Mouse (Mus musculus): ENCODE results near the gene Cnnm1.

Cnnm1 gene

DNA sequence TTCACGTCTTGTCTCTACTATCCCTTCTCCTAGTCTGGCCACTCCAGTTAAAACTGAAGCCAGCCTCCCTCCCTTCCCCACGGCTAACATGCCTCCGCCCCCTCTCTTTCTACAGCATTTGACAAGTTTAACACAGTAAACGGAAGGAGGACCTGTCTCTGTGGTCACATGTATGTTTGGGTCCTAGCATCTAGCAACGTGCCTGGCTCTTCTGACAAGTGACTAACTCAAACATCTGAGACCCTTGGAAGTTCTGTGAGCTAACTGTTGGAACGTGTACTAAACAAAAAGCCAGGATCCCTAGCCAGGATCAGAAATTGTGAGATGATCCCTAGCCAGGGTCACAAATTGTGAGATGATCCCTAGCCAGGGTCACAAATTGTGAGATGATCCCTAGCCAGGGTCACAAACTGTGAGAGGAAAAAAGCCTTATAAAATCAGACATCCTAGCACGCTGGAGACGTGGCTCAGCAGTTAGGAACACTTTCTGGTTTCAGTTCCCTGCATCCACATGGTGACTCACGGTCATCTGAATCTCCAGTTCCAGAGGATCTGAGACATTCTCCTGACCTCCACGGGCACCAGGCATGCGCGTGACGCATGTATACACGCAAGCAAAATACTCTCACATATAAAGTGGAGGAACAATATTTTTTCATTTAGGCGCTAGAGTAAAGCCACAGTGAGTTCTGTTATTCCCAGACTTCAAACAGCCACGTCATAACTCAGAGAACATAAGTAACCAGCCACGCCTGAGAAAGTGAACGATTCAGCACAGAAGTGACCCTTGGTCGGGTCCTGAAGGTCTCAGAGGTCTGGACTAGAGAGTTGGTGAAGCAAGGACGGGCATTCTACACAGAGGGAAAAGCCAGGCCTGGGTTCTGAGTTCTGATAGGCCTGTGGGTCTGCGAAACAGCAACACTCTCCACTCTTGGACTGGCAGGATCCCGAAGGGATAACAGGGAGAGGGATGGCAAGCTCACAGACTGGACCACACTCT is 71.7 kb downstream of the Cnnm1 start:
- DNase-seq: no peak

DNA sequence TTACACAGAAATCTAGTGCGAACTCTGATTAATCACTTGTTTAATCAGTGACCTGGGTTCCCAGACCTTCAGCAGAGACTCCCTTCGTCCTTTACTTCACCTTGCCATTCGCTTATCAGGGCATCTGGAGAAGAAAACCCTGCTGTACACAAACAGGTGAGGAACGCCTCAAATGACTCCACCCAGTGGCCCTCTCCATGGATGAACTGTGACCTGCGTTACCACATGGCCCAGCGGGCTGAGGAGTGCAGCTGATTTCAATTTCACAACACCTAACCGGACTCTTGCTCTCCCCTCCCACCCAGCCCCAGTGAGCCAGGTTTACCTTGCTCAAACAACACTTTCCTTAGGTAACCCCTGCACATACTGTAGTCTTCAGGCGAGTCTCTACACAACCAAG is 73.6 kb downstream of the Cnnm1 start:
- no peak for DNase-seq

DNA sequence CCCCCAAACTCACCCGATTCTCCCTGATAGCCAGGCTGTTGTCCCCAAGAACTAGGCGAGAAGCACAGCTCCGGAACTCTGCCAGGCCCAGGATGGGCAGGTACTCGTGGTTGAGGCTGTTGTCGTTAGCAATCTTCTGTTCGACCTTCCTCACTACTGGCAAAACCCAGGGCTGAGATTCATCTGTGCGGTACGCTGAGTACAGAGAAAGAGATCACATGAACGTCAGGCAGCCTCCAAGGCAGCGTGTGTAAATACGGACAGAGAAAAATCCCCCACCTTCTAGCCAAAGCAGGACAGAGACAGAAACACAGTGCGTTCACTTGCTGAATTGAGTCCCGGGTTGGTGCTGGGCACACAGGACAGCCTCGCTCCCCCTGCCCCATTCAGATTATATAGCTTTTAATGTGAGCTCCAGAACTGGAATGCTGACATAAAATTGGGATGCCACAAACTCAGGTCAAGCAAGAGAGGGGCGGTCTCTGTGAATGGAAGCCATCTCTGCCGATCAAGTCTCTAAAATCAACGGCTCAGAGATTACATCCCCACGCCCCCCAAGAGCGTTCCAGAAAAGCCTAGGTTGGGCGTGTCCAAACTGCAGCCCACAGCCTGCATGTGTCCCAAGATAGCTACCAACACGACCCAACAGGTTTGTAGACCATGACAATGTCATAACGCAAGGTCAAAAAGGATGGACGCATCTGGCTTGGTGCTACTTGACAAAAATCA is 75.6 kb downstream of the Cnnm1 start:
- DNase-seq: no peak

DNA sequence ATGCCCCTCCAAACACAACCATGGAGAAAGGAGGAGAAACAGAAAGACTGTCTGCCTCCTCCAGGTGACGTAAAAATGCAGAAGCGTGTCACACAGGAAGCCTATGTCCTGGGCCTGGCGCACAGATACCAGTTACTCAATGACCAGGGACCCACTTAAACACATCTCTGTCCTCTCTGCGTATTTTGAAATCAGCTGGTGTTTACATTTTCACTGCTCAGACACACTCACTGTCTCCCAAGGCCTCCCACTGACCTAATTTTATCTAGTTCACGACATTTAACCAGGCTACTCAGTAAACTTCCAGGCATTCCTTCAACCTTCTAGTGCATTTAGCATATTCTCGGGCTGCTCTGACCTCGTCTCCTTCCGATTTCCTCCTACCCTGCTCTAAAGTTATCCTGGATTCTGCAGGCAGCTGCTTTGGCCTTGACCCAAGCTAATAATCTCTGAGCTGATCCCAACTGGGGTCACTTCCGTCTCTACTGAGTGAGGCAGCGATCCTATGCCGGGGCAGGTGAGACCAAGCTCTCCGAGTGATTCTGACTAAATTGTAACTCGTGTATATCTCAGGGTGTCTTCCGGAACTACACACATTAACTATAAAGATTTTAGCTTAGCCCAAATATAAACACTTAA is 76.3 kb downstream of the Cnnm1 start:
- DNase-seq: no peak

DNA sequence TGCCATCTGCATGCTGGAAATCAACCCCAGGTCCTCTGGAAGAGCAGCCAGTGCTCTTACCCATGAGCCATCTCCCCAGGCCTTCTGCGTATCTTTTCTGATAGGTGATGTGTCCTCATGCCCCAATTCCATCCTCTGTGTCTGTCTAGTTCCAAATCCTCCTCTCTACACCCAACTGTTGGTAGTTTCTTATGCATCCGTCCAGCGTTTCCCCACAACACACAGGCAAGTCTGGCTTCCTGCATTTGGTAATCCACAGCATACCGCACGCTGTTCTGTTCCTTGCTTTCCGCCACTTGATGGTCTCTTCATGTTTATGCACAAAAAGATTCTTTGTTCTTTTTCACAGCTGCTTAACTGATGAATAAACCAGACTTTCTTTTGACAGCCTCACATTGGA is 77.1 kb downstream of the Cnnm1 start:
- no peak for DNase-seq

DNA sequence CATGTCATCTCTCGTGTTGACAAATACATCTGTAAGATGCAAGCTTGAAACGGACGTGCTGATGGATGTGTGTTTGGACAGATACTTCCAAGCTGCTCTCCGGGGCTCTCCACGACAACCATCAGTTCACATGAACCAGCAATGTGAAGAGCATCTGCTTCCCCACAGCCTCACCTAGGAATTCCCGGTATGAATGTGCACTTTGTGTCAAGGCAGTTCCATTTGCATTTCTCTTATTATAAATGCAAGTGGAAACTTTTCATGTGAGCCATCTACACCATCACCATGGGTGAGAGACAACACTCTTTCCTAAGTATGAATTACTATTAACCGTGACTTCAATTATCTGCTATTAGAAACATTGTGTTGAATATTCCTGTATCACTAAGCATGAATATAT is 77.6 kb downstream of the Cnnm1 start:
- DNase-seq: no peak

DNA sequence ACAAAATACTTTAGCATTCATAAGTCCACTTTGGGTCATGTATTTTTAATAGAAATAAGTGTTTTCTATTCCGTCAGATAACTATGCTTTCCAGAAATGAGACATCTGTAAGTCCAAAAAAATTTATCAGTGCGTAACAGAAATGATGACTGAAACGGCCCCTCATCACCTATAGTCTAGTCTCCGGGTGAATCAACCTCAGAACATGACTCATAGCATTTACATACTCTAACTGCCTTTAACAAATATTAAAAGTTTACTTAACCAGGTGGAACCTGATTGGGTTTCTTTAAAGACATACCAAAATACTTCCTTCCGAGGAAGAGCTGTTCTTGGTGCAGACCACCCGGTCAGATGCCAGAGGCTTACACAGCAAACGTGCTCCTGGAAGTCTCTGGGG is 78.0 kb downstream of the Cnnm1 start:
- no peak for DNase-seq

DNA sequence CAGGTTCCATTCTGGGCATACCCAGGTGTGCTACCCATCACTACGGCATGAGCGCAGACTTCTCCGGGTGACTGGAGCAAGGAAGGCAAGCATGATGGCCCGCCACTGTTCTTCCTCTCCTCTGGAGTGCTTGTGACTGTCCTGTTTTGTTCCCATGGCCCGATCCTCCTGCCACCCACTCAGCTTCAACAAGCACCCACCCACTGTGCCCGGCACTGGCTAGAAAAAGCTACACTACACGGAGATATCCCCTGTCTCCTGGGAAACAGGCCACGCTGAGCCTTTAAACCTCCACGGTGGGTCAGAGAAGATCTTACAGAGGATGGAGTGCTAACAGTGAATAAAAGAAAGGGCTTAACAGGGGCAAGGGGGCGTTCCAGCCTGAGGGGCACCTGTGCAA is 79.0 kb downstream of the Cnnm1 start:
- DNase-seq: no peak

DNA sequence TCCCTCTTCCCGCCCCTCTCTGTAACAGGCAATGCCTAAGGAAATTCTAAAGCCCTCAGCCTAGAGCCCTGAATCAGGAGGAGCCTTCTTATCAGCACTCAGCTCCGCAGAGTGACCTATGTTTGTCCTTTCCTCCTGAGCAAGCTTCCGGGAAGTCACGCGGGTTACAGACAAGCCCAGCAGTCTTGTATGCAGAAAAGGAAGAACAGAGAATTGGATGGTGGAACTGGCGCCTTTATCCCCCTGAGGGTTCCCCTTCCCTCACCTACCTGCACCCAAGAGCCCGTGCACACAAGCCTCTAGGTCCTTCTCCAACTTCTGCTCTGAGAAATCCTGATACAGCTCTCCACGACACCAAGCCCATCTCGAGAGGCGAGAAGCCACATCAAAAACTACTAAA is 80.2 kb downstream of the Cnnm1 start:
- DNase-seq: no peak

DNA sequence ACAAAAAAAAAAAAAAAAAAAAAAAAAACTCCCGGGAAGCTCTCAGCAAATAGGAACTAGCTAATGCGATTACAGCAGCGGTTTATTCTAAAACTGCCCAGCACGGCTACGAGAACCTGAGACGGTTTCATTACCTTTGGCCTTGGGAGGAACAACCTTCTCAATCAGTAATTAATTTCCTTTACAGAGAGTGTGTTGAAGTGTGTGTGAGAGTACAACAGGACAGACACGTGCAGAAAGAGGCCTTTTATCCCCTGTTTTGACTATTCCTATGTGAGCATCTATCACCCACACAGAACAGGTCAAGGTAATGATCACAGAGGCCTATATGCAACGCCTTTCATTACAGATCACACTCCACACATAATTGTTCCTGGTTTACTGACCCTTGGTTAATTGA is 81.1 kb downstream of the Cnnm1 start:
- DNase-seq: no peak

DNA sequence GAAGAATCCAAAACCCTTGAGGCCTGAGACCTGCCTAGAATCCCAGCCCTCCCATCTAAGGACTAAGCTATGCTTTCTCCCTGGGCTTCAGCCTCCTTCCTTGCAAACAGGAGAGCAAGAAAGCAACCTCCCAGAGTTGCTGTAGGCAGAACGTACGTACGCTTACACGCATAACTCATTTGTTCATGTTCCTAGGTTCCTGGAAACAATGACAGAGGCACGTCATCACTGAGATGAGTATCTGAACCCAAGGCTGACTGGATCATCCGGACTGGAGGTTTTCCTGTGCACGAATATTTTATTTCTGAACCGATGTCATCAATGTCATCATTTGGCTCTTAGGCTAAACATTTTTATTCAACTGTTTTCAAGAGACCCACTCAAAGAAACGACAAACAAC is 81.8 kb downstream of the Cnnm1 start:
- DNase-seq: no peak

DNA sequence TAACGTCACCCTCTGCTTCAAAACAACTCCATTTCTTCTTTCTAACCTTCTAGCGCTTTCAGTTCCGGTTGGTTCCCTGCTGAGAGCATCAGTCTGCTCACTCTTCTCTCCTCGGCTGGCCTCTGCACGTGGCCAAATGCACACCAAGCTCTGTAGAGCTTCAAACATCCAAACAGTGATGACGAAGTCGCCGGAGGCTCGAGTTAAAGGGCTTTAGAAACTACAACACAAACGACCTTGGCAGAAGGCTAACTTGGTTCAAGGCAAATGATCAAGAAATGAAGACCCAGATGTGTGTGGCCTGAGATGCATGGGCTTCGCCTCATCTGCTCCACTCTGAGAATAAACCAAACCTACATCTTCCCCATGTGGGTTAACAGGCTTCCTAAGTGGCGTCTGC is 83.3 kb downstream of the Cnnm1 start:
- peak; percentile 68 for DNase-seq

DNA sequence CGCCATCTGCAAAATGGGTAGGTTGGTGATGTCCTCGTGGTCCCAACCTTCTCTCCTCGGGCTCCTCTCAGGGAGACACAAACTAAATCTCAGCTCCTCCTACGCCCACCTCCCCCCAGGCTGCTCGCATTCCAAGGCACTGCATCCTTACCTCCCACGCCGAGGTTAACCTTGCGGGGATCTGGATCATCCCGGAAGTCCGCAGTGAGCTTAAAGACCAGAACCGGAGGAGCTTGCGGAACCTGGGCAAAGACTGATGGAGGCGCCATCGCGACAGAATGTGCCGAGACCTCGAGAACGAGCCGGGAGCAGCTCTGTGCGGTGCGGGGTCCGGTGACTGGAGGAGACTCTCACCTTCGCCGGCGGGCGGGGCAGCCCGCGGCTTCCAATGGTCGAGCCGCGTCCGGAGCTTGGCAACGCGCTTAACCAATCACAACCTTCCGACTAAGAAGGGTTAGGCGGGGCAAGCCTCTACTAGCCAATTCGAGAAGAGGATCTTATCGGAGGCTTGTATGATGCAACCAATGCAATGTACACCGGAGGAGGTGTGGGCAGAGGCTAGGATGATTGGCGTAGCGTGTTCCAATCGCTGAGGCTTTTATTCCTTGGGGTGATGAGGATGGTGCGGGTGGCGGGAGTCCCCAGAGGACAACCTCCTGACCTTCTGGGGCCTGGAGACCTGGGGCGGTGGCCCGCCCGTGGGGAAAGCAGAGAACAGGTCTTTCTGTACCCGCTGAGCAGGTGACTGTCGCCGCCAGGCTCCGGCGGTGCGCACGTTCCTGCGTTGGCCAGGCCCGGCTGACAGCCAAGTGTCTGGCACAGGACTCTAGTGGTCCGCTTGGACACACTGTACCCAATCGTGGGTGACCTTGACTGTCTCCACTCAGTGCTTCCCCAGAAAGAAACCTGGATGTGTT is 84.2 kb downstream of the Cnnm1 start, which contains the start of gene Got1:
Gene Got1 (minus strand): TSS at position 419 of the 917 bp plus-strand sequence.
- peak; percentile 99 for DNase-seq

DNA sequence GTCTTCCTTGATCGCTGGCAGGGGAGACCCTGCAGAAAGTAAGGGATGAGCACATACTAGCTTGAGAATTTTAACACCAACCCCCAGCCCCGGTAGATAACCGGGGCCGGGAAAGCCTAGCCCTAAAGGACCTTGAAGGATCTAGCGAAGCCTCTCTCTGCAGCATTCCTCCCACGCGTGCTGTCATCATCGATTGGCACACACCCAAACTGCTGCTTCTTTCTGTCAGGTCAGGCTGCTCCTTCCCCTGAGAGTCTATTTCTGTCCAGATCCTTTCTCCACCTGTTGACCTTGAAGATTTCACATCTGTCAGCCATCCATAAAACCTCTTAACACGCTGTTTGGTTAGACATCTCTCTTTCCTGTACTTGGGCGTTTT is 84.9 kb downstream of the Cnnm1 start:
- DNase-seq: peak; percentile 86

DNA sequence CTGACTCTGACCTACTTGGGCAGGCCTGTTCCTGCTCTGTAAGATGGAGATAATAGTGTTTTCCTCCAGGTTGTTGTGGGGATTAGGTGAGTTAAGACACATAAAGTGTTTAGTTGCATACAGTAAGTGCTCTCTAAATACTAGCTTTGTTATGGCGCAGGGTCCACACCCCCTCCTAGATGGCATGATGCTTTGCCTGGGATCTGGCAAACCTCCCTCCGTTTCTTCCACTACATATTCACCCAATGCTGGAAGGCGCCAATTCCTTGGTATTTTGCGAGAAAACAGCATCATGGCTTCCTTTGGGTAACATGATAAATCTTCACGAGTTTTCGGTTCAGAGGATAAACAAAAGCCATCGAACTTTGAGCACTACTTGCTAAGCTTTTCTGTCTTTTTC is 85.3 kb downstream of the Cnnm1 start:
- DNase-seq: no peak

DNA sequence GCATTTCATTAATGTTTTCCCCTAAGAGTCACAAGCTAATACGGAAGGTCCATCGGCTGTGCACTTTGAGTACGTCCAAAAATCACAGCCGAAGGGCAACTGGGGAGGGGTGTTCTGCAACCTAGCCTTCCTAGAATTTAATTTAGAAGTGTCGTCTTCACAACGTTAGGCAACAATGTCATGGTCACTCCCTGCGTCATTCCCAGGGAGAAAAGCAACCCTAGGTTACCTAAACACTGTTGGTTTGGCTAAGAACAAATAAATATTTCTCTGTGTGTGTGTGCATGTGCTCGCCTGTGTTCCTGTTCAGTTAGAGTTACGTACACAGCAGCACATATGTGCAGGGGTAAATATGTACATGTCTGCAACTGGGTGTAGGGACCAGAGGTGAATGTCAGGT is 85.8 kb downstream of the Cnnm1 start:
- no peak for DNase-seq

DNA sequence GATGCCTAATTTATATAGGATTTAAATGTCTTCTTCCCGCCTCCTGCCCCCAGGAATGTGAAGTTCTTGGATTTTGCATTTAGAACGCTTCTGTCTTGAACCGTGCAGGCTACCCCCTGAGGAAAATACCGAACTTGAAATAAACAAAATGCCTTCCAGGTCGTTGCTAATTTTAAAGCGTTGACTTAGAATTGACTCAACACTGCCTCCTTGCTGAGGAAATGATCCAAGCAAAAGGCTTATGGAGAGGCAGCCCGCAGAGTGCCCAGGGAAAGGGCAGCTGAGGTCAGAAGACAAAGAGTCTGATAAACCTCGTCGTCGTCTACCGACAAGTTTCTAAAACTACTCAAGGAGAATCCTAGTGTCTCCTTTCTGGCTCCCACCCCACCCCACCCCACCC is 86.9 kb downstream of the Cnnm1 start:
- DNase-seq: no peak

DNA sequence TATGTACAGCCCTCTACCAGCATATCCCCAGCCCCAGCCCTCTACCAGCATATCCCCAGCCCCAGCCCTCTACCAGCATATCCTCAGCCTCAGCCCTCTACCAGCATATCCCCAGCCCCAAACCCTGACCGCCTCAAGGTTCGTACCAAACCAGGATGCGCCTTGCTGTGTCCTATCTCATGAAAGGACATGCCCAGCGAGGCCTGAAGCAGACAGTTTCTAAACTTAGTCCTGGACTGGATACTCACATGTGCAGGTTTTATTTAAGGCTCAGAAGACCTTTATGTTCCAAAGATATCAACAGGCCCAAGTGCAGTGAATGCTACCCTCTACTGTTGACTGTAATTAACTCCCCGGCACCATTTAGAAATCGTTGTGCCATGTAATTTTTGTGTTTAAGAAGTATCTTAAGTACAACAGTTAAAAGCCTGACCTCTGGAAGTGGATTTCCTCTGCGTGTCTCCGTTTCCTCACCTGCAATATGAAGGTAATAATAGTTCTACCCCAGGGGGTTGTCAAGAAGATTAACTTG is 87.9 kb downstream of the Cnnm1 start:
- no peak for DNase-seq

DNA sequence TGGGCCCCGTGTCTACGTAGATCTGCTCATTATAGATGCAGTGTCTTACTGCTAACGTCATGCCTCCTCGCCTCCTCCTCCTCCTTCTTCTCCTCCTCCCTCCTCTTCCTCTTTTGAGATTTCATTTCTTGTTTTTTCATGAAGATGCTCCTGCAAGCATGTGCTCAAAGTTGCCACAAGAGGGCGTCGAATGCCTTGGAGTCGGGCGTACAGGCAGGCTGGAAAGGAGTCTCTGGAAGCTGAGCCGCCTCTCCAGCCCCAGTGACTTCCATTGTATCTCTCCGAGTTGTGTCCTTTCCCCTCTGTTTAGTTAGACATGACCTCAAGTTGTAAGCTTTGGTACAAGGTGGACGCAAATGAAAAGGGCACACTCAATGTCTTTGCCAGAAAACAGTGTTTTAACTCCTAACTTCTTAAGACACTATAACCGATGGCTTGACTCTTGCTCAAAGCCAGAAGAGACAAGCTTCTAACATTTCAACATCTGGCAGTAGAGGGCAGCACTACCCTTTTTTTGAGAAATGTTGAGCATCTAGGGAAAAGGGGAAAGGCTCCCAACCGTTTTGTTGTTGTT is 90.0 kb downstream of the Cnnm1 start:
- peak; percentile 81 for DNase-seq

DNA sequence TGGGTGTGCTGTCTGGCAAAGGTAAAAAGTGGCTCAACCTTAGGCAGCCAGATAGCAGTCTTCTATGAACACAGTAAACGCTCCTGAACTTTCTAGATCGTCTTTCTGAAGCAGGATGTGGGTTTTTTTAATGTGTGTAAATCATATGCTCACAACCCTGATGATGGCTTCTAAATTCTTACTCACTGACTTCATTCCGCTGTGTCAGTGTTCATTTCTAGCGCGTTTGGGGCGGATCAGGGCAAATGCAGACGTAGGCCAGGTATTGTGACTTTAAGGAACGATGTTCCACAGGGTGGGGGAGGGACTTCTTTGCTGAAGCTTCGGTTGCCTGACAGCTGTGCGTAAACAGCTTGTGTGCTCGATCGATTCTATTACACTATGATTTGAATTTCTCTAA is 90.7 kb downstream of the Cnnm1 start:
- no peak for DNase-seq

DNA sequence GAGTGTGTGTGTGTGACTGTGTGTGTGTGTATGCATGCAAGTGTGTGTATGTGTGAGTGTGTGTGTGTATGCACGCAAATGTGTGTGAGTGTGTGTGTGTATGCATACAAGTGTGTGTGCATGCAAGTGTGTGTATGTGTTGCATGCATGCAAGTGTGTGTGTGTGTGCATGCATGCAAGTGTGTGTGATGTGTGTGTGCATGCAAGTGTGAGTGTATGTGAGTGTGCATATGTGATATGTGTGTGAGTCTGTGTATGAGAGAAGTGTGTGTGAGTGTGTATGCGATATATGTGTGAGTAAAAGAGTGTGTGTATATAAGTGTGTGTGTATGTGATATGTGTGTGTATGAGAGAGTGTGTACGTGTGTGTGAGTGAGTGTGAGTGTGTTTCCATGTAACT is 95.1 kb downstream of the Cnnm1 start:
- DNase-seq: no peak

Measured in cerebellum, adult 9-10 months (tissue).